Mouse (Mus musculus) skeletal muscle tissue, adult 2 months (tissue): ENCODE results near the gene Rnf115.
"Not testable (repeated sequence)": the region's sequence is repeated elsewhere in the genome, so short reads cannot be mapped to it uniquely, and the experiment has no call there.

ENCODE experiments used
- DNase-seq: peaks from one replicate; pipeline ENCODE4 v3.0.0-alpha.2; 2012; ENCODE audit warnings: low read depth, low spot score

Rnf115 gene

GRCm38 (mm10) chr3:96707903-96708683 is 19.4 kb upstream of the Rnf115 start, which contains the start of gene Nudt17:
Gene Nudt17 (minus strand): TSS chr3:96708562.
- DNase-seq = peak; percentile 46

- no peak for DNase-seq
Observed at GRCm38 (mm10) chr3:96708684-96709064, 18.8 kb upstream of the Rnf115 start.

GRCm38 (mm10) chr3:96714286-96714685 is 13.2 kb upstream of the Rnf115 start:
- no peak for DNase-seq

- no peak for DNase-seq
Observed at GRCm38 (mm10) chr3:96715854-96716253, 11.6 kb upstream of the Rnf115 start.

- DNase-seq = no peak
Observed at GRCm38 (mm10) chr3:96719173-96719572, 8.3 kb upstream of the Rnf115 start.

GRCm38 (mm10) chr3:96727828-96728633 is 567 bp downstream of the Rnf115 start:
- DNase-seq = no peak

GRCm38 (mm10) chr3:96728634-96729402 is 1.4 kb downstream of the Rnf115 start:
- no peak for DNase-seq

- DNase-seq = no peak
Observed at GRCm38 (mm10) chr3:96729403-96729784, 1.9 kb downstream of the Rnf115 start.

GRCm38 (mm10) chr3:96730785-96731184 is 3.3 kb downstream of the Rnf115 start:
- DNase-seq = no peak

GRCm38 (mm10) chr3:96733984-96734383 is 6.5 kb downstream of the Rnf115 start:
- no peak for DNase-seq

- no peak for DNase-seq
Observed at GRCm38 (mm10) chr3:96735200-96735599, 7.7 kb downstream of the Rnf115 start.

GRCm38 (mm10) chr3:96737013-96737740 is 9.7 kb downstream of the Rnf115 start:
- DNase-seq = no peak

- peak; percentile 71 for DNase-seq
Observed at GRCm38 (mm10) chr3:96737995-96738394, 10.5 kb downstream of the Rnf115 start.

- not testable (repeated sequence) for DNase-seq
Observed at GRCm38 (mm10) chr3:96740279-96740678, 12.8 kb downstream of the Rnf115 start.

- DNase-seq = no peak
Observed at GRCm38 (mm10) chr3:96744348-96744747, 16.9 kb downstream of the Rnf115 start.

- DNase-seq = no peak
Observed at GRCm38 (mm10) chr3:96746829-96747228, 19.4 kb downstream of the Rnf115 start.

GRCm38 (mm10) chr3:96755935-96756334 is 28.5 kb downstream of the Rnf115 start:
- no peak for DNase-seq

GRCm38 (mm10) chr3:96757691-96758090 is 30.2 kb downstream of the Rnf115 start:
- peak; percentile 77 for DNase-seq

GRCm38 (mm10) chr3:96759695-96760094 is 32.2 kb downstream of the Rnf115 start:
- DNase-seq = peak; percentile 59

GRCm38 (mm10) chr3:96764528-96764927 is 37.1 kb downstream of the Rnf115 start:
- DNase-seq = no peak

- no peak for DNase-seq
Observed at GRCm38 (mm10) chr3:96769971-96770370, 42.5 kb downstream of the Rnf115 start.
